Mouse (Mus musculus): Measurements from ENCODE around the gene Nadsyn1. TPM values are rescaled to one million over a fixed set of nuclear protein-coding genes. Genes with fewer than 3 reads are reported as not detected.
A peak's percentile ranks its signal among the peaks of the same experiment; 100 is the strongest.

The Nadsyn1 gene
- polyA plus RNA-seq, 1 experiment from 2014 or later, result 8.1 TPM

GRCm38 (mm10) chr7:143752606-143753005 lies 70.0 kb downstream of the Nadsyn1 start:
- Histone ChIP-seq H3K27me3 (ENCODE audit: control insufficient read depth, insufficient read depth, low read length) (peaks cover 38% of the 10 kb centered on the region), H3K27ac (ENCODE audit: low read depth, low read length) (no peak overlapping the region)
- WGBS (ENCODE audit: insufficient replicate concordance), result 52% methylated on average over 3 of the region's 3 CpGs

GRCm38 (mm10) chr7:143752056-143752455 lies 70.6 kb downstream of the Nadsyn1 start:
- Histone ChIP-seq H3K27ac (ENCODE audit: low read depth, low read length) (no peak overlapping the region), H3K9me3 (replicated peaks; ENCODE audit: control insufficient read depth, low read length) (no peaks in the 10 kb centered on the region), H3K36me3 (ENCODE audit: control insufficient read depth, insufficient read depth, low read length) (no peaks in the 10 kb centered on the region), H3K9ac (ENCODE audit: low read depth, low read length) (no peak overlapping the region), H3K4me3 (ENCODE audit: low read depth, low read length) (no peak overlapping the region), H3K4me1 (ENCODE audit: control insufficient read depth, insufficient read depth, low read length) (peaks cover 24% of the 10 kb centered on the region), H3K4me2 (no peak overlapping the region), H3K27me3 (ENCODE audit: control insufficient read depth, insufficient read depth, low read length) (peaks cover 36% of the 10 kb centered on the region)
- WGBS (ENCODE audit: insufficient replicate concordance), result 34% methylated on average over 4 of the region's 4 CpGs
- no peak for ATAC-seq (replicated peaks; ENCODE audit: insufficient number of reproducible peaks, low FRiP score, low TSS enrichment)

More at GRCm38 (mm10) chr7:143752606-143753005, 70.0 kb downstream of the Nadsyn1 start:
- no peaks in the 10 kb centered on the region for H3K9me3 ChIP-seq (replicated peaks; ENCODE audit: control insufficient read depth, low read length)
- H3K4me2 ChIP-seq, result no peak overlapping the region
- ATAC-seq (replicated peaks; ENCODE audit: insufficient number of reproducible peaks, low FRiP score, low TSS enrichment), result no peak
- no peak overlapping the region for H3K4me3 ChIP-seq (ENCODE audit: low read depth, low read length)
- no peaks in the 10 kb centered on the region for H3K36me3 ChIP-seq (ENCODE audit: control insufficient read depth, insufficient read depth, low read length)
- no peak overlapping the region for H3K9ac ChIP-seq (ENCODE audit: low read depth, low read length)
- peaks cover 27% of the 10 kb centered on the region for H3K4me1 ChIP-seq (ENCODE audit: control insufficient read depth, insufficient read depth, low read length)

GRCm38 (mm10) chr7:143751380-143751779 lies 71.3 kb downstream of the Nadsyn1 start:
- WGBS (ENCODE audit: insufficient replicate concordance), result 69% methylated on average over 1 of the region's 1 CpGs
- H3K27me3 ChIP-seq (ENCODE audit: control insufficient read depth, insufficient read depth, low read length), result peaks cover 34% of the 10 kb centered on the region
- H3K27ac ChIP-seq (ENCODE audit: low read depth, low read length), result no peak overlapping the region
- no peaks in the 10 kb centered on the region for H3K9me3 ChIP-seq (replicated peaks; ENCODE audit: control insufficient read depth, low read length)
- no peak overlapping the region for H3K4me3 ChIP-seq (ENCODE audit: low read depth, low read length)
- ATAC-seq (replicated peaks; ENCODE audit: insufficient number of reproducible peaks, low FRiP score, low TSS enrichment), result no peak
- H3K9ac ChIP-seq (ENCODE audit: low read depth, low read length), result no peak overlapping the region
- no peak overlapping the region for H3K4me2 ChIP-seq
- H3K4me1 ChIP-seq (ENCODE audit: control insufficient read depth, insufficient read depth, low read length), result peaks cover 20% of the 10 kb centered on the region
- no peaks in the 10 kb centered on the region for H3K36me3 ChIP-seq (ENCODE audit: control insufficient read depth, insufficient read depth, low read length)

- H3K4me1 ChIP-seq (ENCODE audit: control insufficient read depth, insufficient read depth, low read length), result peaks cover 19% of the 10 kb centered on the region
- no peak for ATAC-seq (replicated peaks; ENCODE audit: insufficient number of reproducible peaks, low FRiP score, low TSS enrichment)
- peaks cover 12% of the 10 kb centered on the region; the same call in 1 of the 2 replicates for H3K27me3 ChIP-seq (ENCODE audit: control insufficient read depth, insufficient read depth, low read length)
- no peak overlapping the region for H3K4me3 ChIP-seq (ENCODE audit: low read depth, low read length)
- no peak overlapping the region for H3K27ac ChIP-seq (ENCODE audit: low read depth, low read length)
- no peaks in the 10 kb centered on the region for H3K9me3 ChIP-seq (replicated peaks; ENCODE audit: control insufficient read depth, low read length)
- no peak overlapping the region for H3K9ac ChIP-seq (ENCODE audit: low read depth, low read length)
- no peak overlapping the region for H3K4me2 ChIP-seq
- 50% methylated on average over 3 of the region's 3 CpGs for WGBS (ENCODE audit: insufficient replicate concordance)
- no peaks in the 10 kb centered on the region for H3K36me3 ChIP-seq (ENCODE audit: control insufficient read depth, insufficient read depth, low read length)
Observed at GRCm38 (mm10) chr7:143749045-143749444, 73.6 kb downstream of the Nadsyn1 start.

- H3K9ac ChIP-seq (ENCODE audit: low read depth, low read length), result no peak overlapping the region
- H3K9me3 ChIP-seq (replicated peaks; ENCODE audit: control insufficient read depth, low read length), result no peaks in the 10 kb centered on the region
- 3% methylated on average over 16 of the region's 16 CpGs for WGBS (ENCODE audit: insufficient replicate concordance)
- ATAC-seq (replicated peaks; ENCODE audit: insufficient number of reproducible peaks, low FRiP score, low TSS enrichment), result 0 out of 2 replicates have a peak, but pooled peaks have one; percentile 36
- peaks cover 10% of the 10 kb centered on the region for H3K27me3 ChIP-seq (ENCODE audit: control insufficient read depth, insufficient read depth, low read length)
- peaks cover 19% of the 10 kb centered on the region for H3K4me1 ChIP-seq (ENCODE audit: control insufficient read depth, insufficient read depth, low read length)
- H3K4me2 ChIP-seq, result peak overlapping the region; percentile 45
- no peak overlapping the region for H3K27ac ChIP-seq (ENCODE audit: low read depth, low read length)
- H3K36me3 ChIP-seq (ENCODE audit: control insufficient read depth, insufficient read depth, low read length), result no peaks in the 10 kb centered on the region
- no peak overlapping the region for H3K4me3 ChIP-seq (ENCODE audit: low read depth, low read length)
Observed at GRCm38 (mm10) chr7:143748041-143748868, 74.4 kb downstream of the Nadsyn1 start.

Small RNAs within 50 kb of the gene (microRNA-seq; reads per million reads assigned to microRNA genes)
- not detected for gene Gm22064 (ENCODE audit: borderline number of aligned reads)

Other genes starting within 250 kb of the Nadsyn1 start
- gene Cars, start 222.8 kb downstream of the Nadsyn1 start, polyA plus RNA-seq (2014; fragmentation: Nextera tagmentation; extraction: Ambion mirVana), result 27.9 and 30.6 TPM in 2 replicates
- gene Tnfrsf26, start 194.1 kb downstream of the Nadsyn1 start, polyA plus RNA-seq (2014; fragmentation: Nextera tagmentation; extraction: Ambion mirVana), result 0.16 and 0.84 TPM in 2 replicates
- 4.7 and 5.0 TPM in 2 replicates for gene Tnfrsf22, start 173.2 kb downstream of the Nadsyn1 start, polyA plus RNA-seq (2014; fragmentation: Nextera tagmentation; extraction: Ambion mirVana)
- 1.1 and 2.6 TPM in 2 replicates for gene Tnfrsf23, start 137.0 kb downstream of the Nadsyn1 start, polyA plus RNA-seq (2014; fragmentation: Nextera tagmentation; extraction: Ambion mirVana)
- 26.6 and 30.8 TPM in 2 replicates for gene Osbpl5, start 65.9 kb downstream of the Nadsyn1 start, polyA plus RNA-seq (2014; fragmentation: Nextera tagmentation; extraction: Ambion mirVana)
- not detected in 2 replicates for gene Mrgprg, start 55.9 kb downstream of the Nadsyn1 start, polyA plus RNA-seq (2014; fragmentation: Nextera tagmentation; extraction: Ambion mirVana)
- gene Mrgpre, start 38.3 kb downstream of the Nadsyn1 start, polyA plus RNA-seq (2014; fragmentation: Nextera tagmentation; extraction: Ambion mirVana), result 2.3 and 3.4 TPM in 2 replicates
- gene Dhcr7, start 296 bp upstream of the Nadsyn1 start, polyA plus RNA-seq (2014; fragmentation: Nextera tagmentation; extraction: Ambion mirVana), result 31.9 and 37.4 TPM in 2 replicates
- not detected in 2 replicates for gene Gm498, start 44.0 kb upstream of the Nadsyn1 start, polyA plus RNA-seq (2014; fragmentation: Nextera tagmentation; extraction: Ambion mirVana)
- gene Shank2, start 179.1 kb upstream of the Nadsyn1 start, polyA plus RNA-seq (2014; fragmentation: Nextera tagmentation; extraction: Ambion mirVana), result 0.20 and 0.40 TPM in 2 replicates

All from heart, embryonic 11.5 days (tissue).